Mouse (Mus musculus): ENCODE data around the gene Atp7b.
A peak's percentile ranks its signal among the peaks of the same experiment; 100 is the strongest.

The Atp7b gene

GRCm38 (mm10) chr8:22022244-22022643, 37.9 kb downstream of the Atp7b start:
- no peak for DNase-seq

DNA sequence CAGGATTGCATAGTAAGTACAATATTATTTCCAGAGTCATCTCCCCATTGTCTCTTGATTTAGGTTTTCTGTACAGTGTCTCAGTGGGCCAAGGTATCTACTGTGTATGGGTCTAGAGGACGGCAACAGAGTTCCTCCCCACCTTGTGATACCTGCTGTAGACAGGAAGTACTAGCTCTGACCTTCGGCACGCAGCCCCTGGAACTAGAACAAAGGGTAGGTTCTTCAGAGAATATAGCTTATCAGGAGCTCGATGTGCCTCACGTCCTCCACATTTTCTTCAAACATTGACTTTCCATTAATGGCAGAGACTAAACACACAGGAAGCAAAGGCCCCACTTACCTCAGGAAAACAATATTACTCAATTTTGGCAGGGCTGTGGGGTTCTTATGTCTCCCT, 40.6 kb downstream of the Atp7b start:
- no peak for DNase-seq

DNA sequence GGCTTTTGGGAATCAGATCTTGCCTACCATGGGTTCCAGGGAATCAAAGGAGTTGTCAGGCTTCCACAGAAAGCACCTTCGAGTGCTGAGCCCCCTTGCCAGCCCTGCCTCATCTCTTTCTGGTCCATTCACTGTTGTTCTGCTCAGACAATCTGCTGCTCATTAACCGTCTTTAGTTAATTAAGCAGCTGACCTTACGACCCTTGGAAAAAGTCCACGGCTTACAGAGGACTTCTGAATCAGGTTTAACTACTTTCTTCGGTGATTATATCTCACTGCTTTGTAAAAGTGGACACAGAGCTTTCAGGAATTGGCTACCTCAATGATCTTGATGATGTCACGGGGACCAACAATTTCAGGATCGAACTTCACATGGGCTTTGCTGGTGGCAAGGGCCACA, 42.4 kb downstream of the Atp7b start:
- DNase-seq = no peak

- no peak for DNase-seq
These were observed 46.9 kb downstream of the Atp7b start for GRCm38 (mm10) chr8:22013034-22013707.

- DNase-seq = no peak
These were observed 50.7 kb downstream of the Atp7b start for GRCm38 (mm10) chr8:22009403-22009802.

DNA sequence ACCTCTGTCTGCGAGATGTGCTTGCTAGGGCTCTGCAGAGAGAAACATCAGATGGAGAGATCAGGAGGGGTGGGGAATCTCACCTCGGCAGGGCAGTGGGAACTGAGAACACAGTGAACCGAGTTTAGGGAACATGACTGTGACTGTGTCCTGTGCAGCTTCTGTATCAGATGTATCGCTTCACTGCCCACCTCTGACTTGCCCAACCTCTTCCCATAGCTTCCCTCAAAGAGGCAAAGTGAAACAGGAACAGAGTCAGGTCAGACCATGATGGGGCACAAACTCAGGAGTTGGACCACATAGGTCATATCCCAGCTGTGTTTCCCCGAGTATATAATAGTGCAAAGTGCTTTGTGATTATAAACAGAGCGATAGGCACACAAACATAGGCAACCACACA, 53.7 kb downstream of the Atp7b start:
- no peak for DNase-seq

DNA sequence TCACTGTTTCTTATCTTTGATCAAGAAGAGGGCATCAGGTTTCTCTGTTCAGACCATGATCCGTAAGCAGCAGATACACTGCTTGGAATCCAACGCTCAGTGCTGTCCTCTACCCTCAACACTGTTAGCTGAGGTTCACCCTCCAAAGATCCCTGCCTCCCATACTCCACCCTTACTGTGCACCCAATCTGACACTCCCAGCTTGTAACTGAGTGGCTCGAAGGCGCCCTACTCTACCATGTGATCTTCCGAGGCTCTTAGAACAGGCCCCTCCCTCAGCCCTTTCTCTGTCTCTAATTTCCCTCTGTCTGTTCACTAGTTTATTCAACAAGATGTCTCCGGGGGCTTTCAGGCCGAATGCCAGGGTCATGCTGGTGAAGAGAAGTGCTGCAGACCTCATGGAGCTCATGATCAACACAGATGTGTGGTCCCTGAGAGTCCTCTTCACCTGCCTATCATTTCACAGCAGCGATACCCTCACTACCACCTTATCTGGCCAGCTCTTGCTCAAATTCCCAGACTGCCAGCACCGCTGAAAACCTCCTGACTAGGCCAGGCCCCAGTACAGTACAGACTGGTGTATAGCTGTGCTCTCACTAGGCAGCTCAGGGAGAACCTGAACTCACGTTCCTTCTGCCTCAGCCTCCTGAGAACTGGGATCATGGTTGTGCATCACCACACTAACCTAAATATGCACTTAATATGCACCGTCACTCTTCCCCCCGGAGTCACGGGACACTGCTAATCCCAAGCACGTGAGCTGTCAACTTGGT, 55.2 kb downstream of the Atp7b start:
- DNase-seq = no peak

GRCm38 (mm10) chr8:21995181-21995580, 64.9 kb downstream of the Atp7b start:
- no peak for DNase-seq

- peak; percentile 56 for DNase-seq
These were observed 67.9 kb downstream of the Atp7b start for GRCm38 (mm10) chr8:21992184-21992583.

- no peak for DNase-seq
These were observed 78.3 kb downstream of the Atp7b start for GRCm38 (mm10) chr8:21981664-21982337.

GRCm38 (mm10) chr8:21978193-21978592, 81.9 kb downstream of the Atp7b start:
- DNase-seq = no peak

GRCm38 (mm10) chr8:21969475-21969874, 90.6 kb downstream of the Atp7b start, which contains the start of gene Ccdc70:
Gene Ccdc70 (plus strand): TSS chr8:21969775.
- no peak for DNase-seq

DNA sequence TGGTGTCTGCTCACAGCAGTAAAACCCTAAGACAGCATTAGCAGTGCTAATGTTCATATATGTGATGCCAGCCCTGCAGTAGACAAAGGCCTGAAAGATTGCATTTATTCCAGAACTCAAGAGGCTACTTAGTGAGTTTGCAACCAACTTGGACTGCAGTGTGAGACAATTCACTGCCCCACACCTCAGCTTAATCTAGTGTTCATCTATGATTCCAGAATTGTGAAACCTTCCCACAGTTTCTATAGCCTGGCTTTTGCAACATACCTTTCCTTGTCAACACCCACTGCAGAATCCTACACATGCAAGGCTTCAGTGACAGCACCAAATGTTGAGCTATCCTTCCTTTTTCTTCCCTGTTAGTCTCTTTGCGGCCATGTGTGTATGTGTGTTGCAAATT, 93.5 kb downstream of the Atp7b start:
- no peak for DNase-seq

GRCm38 (mm10) chr8:21958414-21958813, 101.7 kb downstream of the Atp7b start, which contains the start of gene Fam90a1a:
Gene Fam90a1a (plus strand): TSS chr8:21958714.
- DNase-seq = no peak

DNA sequence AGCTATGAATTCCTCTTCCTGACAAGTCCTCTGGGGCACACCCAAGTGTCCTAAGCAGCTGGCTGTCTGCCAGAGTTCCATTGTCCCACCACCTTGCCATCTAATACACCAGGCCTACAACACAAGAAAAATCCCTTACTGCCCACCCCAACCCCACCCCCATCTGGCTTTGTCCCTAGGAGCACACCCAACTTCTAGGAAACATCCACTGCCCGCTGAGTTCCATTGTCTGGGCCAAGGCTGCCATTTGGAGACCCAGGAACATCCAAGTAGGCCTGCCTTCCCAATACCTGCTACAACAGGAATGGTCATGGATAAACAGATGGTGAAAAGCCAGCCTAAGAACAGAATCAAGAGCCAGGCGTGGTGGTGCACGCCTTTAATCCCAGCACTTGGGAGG, 103.8 kb downstream of the Atp7b start:
- DNase-seq = no peak

DNA sequence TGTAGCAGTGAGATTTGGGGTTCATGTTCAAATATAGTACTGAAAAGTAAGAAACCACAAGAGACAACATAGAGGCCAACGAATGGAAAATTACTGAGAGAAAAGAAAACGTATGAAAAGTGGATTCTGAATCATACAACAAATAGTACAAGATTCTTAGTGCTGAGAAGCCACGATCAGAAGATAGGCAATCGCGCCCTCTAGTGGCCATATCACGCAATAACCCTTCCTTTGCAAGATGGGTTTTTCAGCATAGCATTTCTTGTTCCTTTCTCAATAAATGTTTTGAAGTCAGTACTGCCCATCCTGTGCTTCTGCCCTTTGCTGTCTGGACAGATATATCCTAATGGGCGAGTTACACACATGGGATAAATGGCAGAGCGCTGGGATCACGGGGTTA, 104.8 kb downstream of the Atp7b start:
- peak; percentile 26 for DNase-seq

GRCm38 (mm10) chr8:21947311-21948017, 112.6 kb downstream of the Atp7b start:
- no peak for DNase-seq

- DNase-seq = no peak
These were observed 113.6 kb downstream of the Atp7b start, which contains the start of gene Defb13 for GRCm38 (mm10) chr8:21946462-21946861. Gene Defb13 (plus strand): TSS chr8:21946762.
